Mouse (Mus musculus) neural tube, embryonic 15.5 days (tissue): ENCODE results near the gene Fxr2. TPM values are rescaled to one million over a fixed set of nuclear protein-coding genes. Genes with fewer than 3 reads are reported as not detected.

Source experiments
- ATAC-seq: fragments of 200-750 bp; cut with Nextera tagmentation; 2 replicates; pipeline ENCODE4 v1.8.0; 2017; ENCODE audit warnings: mild to moderate bottlenecking, moderate TSS enrichment, moderate library complexity; ENCODE audit not compliant: low FRiP score
- H3K27ac ChIP-seq: fragments of 300-500 bp; sonication (generic); replicated peaks from 2 replicates; pipeline ENCODE4 v1.5.1; 2015; ENCODE audit warnings: mild to moderate bottlenecking, inconsistent platforms
- H3K27me3 ChIP-seq: fragments of 300-500 bp; sonication (generic); replicated peaks from 2 replicates; pipeline ENCODE4 v1.6.1; 2015; ENCODE audit warnings: inconsistent platforms
- H3K36me3 ChIP-seq: fragments of 300-500 bp; sonication (generic); 2 replicates; pipeline ENCODE4 v1.6.1; 2015; ENCODE audit warnings: inconsistent platforms
- H3K4me1 ChIP-seq: fragments of 300-500 bp; sonication (generic); 2 replicates; pipeline ENCODE4 v1.6.1; 2015; ENCODE audit warnings: inconsistent platforms
- H3K4me2 ChIP-seq: fragments of 300-500 bp; sonication (generic); 2 replicates; pipeline ENCODE4 v1.6.1; 2015; ENCODE audit warnings: inconsistent platforms, mild to moderate bottlenecking, moderate library complexity
- H3K4me3 ChIP-seq: fragments of 300-500 bp; sonication (generic); replicated peaks from 2 replicates; pipeline ENCODE4 v1.5.1; 2015; ENCODE audit warnings: mild to moderate bottlenecking, inconsistent platforms
- H3K9ac ChIP-seq: fragments of 300-500 bp; sonication (generic); replicated peaks from 2 replicates; pipeline ENCODE4 v1.6.1; 2015; ENCODE audit warnings: mild to moderate bottlenecking, inconsistent platforms
- H3K9me3 ChIP-seq: fragments of 300-500 bp; sonication (generic); replicated peaks from 2 replicates; pipeline ENCODE4 v1.6.1; 2016; ENCODE audit warnings: inconsistent platforms
- WGBS: fragments of 180-500 bp; shearing (Covaris S2); methylation state at CpG from one replicate; pipeline ENCODE4 v1.1.7; 2015; ENCODE audit warnings: mixed read lengths; 5-methylcytosine and 5-hydroxymethylcytosine counted together
- polyA plus RNA-seq: library from polyadenylated mRNA; unstranded; fragments of >200 nt; fragmentation: Nextera tagmentation; extraction: Ambion mirVana; gene quantifications from 2 replicates; pipeline ENCODE4 v1.2.1, GENCODE M21; 2015

Gene Fxr2
- polyA plus RNA-seq = 32.5 and 38.7 TPM in 2 replicates

- no peaks in the 10 kb centered on the region for H3K27me3 ChIP-seq
- peak; percentile 99 for ATAC-seq
- H3K9ac ChIP-seq = peak within 1 kb of the TSS; percentile 97
- H3K4me1 ChIP-seq = peaks cover 34% of the 10 kb centered on the region
- no peaks in the 10 kb centered on the region for H3K9me3 ChIP-seq
- 0% methylated on average over 28 of the region's 56 CpGs for WGBS
- H3K27ac ChIP-seq = peak within 1 kb of the TSS; percentile 96
- no peaks in the 10 kb centered on the region for H3K36me3 ChIP-seq
- H3K4me3 ChIP-seq = peak within 1 kb of the TSS; percentile 88
- H3K4me2 ChIP-seq = peak within 1 kb of the TSS; percentile 76
Measured at GRCm38 (mm10) chr11:69632284-69633089, at the start of gene Fxr2. TSS of gene Fxr2 (plus strand) at chr11:69632990.

- Histone ChIP-seq H3K27me3 (no peaks in the 10 kb centered on the region), H3K9ac (no peak overlapping the region), H3K4me3 (no peak overlapping the region), H3K27ac (no peak overlapping the region), H3K36me3 (peaks cover 17% of the 10 kb centered on the region), H3K4me2 (no peak overlapping the region), H3K9me3 (no peaks in the 10 kb centered on the region), H3K4me1 (peaks cover 18% of the 10 kb centered on the region)
- 87% methylated on average over 7 of the region's 7 CpGs for WGBS
- ATAC-seq = no peak
Measured at GRCm38 (mm10) chr11:69584008-69584407, 48.8 kb upstream of the Fxr2 start.

GRCm38 (mm10) chr11:69584937-69585336 lies 47.9 kb upstream of the Fxr2 start:
- H3K27ac ChIP-seq = no peak overlapping the region
- WGBS = 96% methylated on average over 13 of the region's 13 CpGs
- no peaks in the 10 kb centered on the region for H3K9me3 ChIP-seq
- no peak overlapping the region for H3K4me3 ChIP-seq
- ATAC-seq = no peak
- peaks cover 15% of the 10 kb centered on the region for H3K4me1 ChIP-seq
- H3K4me2 ChIP-seq = no peak overlapping the region
- no peak overlapping the region for H3K9ac ChIP-seq
- peaks cover 26% of the 10 kb centered on the region for H3K36me3 ChIP-seq
- no peaks in the 10 kb centered on the region for H3K27me3 ChIP-seq

- ATAC-seq = no peak
- 81% methylated on average over 7 of the region's 7 CpGs for WGBS
- H3K4me3 ChIP-seq = no peak overlapping the region
Measured at GRCm38 (mm10) chr11:69585718-69586325, 47.0 kb upstream of the Fxr2 start.

GRCm38 (mm10) chr11:69589207-69589834 lies 43.5 kb upstream of the Fxr2 start:
- Histone ChIP-seq H3K4me2 (no peak overlapping the region), H3K27ac (no peak overlapping the region), H3K4me1 (no peaks in the 10 kb centered on the region), H3K4me3 (no peak overlapping the region), H3K36me3 (peaks cover 48% of the 10 kb centered on the region), H3K9me3 (no peaks in the 10 kb centered on the region), H3K27me3 (no peaks in the 10 kb centered on the region), H3K9ac (no peak overlapping the region)
- ATAC-seq = no peak
- WGBS = 95% methylated on average over 22 of the region's 22 CpGs

More at GRCm38 (mm10) chr11:69585718-69586325, 47.0 kb upstream of the Fxr2 start:
- Histone ChIP-seq H3K4me1 (peaks cover 15% of the 10 kb centered on the region), H3K27ac (no peak overlapping the region), H3K4me2 (no peak overlapping the region), H3K9ac (no peak overlapping the region), H3K27me3 (no peaks in the 10 kb centered on the region), H3K9me3 (no peaks in the 10 kb centered on the region), H3K36me3 (peaks cover 33% of the 10 kb centered on the region)

GRCm38 (mm10) chr11:69590622-69591021 lies 42.2 kb upstream of the Fxr2 start:
- H3K4me2 ChIP-seq = no peak overlapping the region
- H3K4me1 ChIP-seq = no peaks in the 10 kb centered on the region
- no peak overlapping the region for H3K27ac ChIP-seq
- no peak for ATAC-seq
- H3K9me3 ChIP-seq = no peaks in the 10 kb centered on the region
- no peaks in the 10 kb centered on the region for H3K27me3 ChIP-seq
- H3K9ac ChIP-seq = no peak overlapping the region
- no peak overlapping the region for H3K4me3 ChIP-seq
- H3K36me3 ChIP-seq = peaks cover 54% of the 10 kb centered on the region
- WGBS = 96% methylated on average over 8 of the region's 8 CpGs

- WGBS = 88% methylated on average over 3 of the region's 3 CpGs
- Histone ChIP-seq H3K4me3 (no peak overlapping the region), H3K9ac (no peak overlapping the region), H3K27ac (no peak overlapping the region; the same call in 1 of the 2 replicates), H3K36me3 (peaks cover 55% of the 10 kb centered on the region), H3K27me3 (no peaks in the 10 kb centered on the region), H3K4me1 (no peaks in the 10 kb centered on the region), H3K9me3 (no peaks in the 10 kb centered on the region), H3K4me2 (no peak overlapping the region)
- ATAC-seq = no peak
Measured at GRCm38 (mm10) chr11:69591424-69591823, 41.4 kb upstream of the Fxr2 start.

GRCm38 (mm10) chr11:69591899-69592637 lies 40.7 kb upstream of the Fxr2 start:
- H3K9ac ChIP-seq = no peak overlapping the region
- H3K27ac ChIP-seq = peak overlapping the region; percentile 56; the same call in 1 of the 2 replicates
- peaks cover 55% of the 10 kb centered on the region for H3K36me3 ChIP-seq
- H3K4me3 ChIP-seq = no peak overlapping the region
- H3K9me3 ChIP-seq = no peaks in the 10 kb centered on the region
- no peaks in the 10 kb centered on the region for H3K4me1 ChIP-seq
- ATAC-seq = peak; percentile 91
- 74% methylated on average over 7 of the region's 7 CpGs for WGBS
- H3K4me2 ChIP-seq = no peak overlapping the region
- H3K27me3 ChIP-seq = no peaks in the 10 kb centered on the region

- H3K36me3 ChIP-seq = peaks cover 50% of the 10 kb centered on the region
- H3K9me3 ChIP-seq = no peaks in the 10 kb centered on the region
- no peaks in the 10 kb centered on the region for H3K4me1 ChIP-seq
- WGBS = 91% methylated on average over 4 of the region's 4 CpGs
- peak overlapping the region; percentile 56; the same call in 1 of the 2 replicates for H3K27ac ChIP-seq
- H3K4me3 ChIP-seq = no peak overlapping the region
- H3K4me2 ChIP-seq = no peak overlapping the region
- no peaks in the 10 kb centered on the region for H3K27me3 ChIP-seq
- ATAC-seq = no peak
- H3K9ac ChIP-seq = no peak overlapping the region
Measured at GRCm38 (mm10) chr11:69592799-69593198, 40.0 kb upstream of the Fxr2 start.

- 93% methylated on average over 6 of the region's 6 CpGs for WGBS
- no peak for ATAC-seq
- Histone ChIP-seq H3K36me3 (peaks cover 33% of the 10 kb centered on the region), H3K9ac (no peak overlapping the region), H3K4me3 (no peak overlapping the region), H3K4me1 (peaks cover 5% of the 10 kb centered on the region; the same call in 1 of the 2 replicates), H3K9me3 (no peaks in the 10 kb centered on the region), H3K27me3 (no peaks in the 10 kb centered on the region), H3K27ac (no peak overlapping the region), H3K4me2 (no peak overlapping the region)
Measured at GRCm38 (mm10) chr11:69594853-69595252, 37.9 kb upstream of the Fxr2 start.

- Histone ChIP-seq H3K4me1 (peaks cover 36% of the 10 kb centered on the region), H3K9ac (no peak overlapping the region), H3K27ac (peak overlapping the region; percentile 63; the same call in 1 of the 2 replicates), H3K9me3 (no peaks in the 10 kb centered on the region), H3K36me3 (peaks cover 28% of the 10 kb centered on the region), H3K27me3 (no peaks in the 10 kb centered on the region), H3K4me2 (no peak overlapping the region), H3K4me3 (no peak overlapping the region)
- no peak for ATAC-seq
- 9% methylated on average over 9 of the region's 9 CpGs for WGBS
Measured at GRCm38 (mm10) chr11:69599436-69599835, 33.4 kb upstream of the Fxr2 start.
